Mouse (Mus musculus): ENCODE data around the gene Fermt3. TPM values are rescaled to one million over a fixed set of nuclear protein-coding genes. Genes with fewer than 3 reads are reported as not detected.
A peak's percentile ranks its signal among the peaks of the same experiment; 100 is the strongest.

Fermt3 gene
- total RNA-seq, 2 experiments from 2014 or later = 103 to 230 TPM

- ATAC-seq (replicated peaks; ENCODE audit: poor library complexity, severe bottlenecking) = peak; percentile 95
These were observed 20.8 kb upstream of the Fermt3 start, which contains the start of gene Stip1 for GRCm38 (mm10) chr19:7039841-7040636. Gene Stip1 (minus strand): TSS chr19:7039967.

- 0 out of 2 replicates have a peak, but pooled peaks have one; percentile 14 for ATAC-seq (replicated peaks; ENCODE audit: poor library complexity, severe bottlenecking)
These were observed 19.9 kb upstream of the Fermt3 start for GRCm38 (mm10) chr19:7039088-7039720.

GRCm38 (mm10) chr19:7034006-7034405 lies 14.7 kb upstream of the Fermt3 start:
- ATAC-seq (replicated peaks; ENCODE audit: poor library complexity, severe bottlenecking) = no peak

- no peak for ATAC-seq (replicated peaks; ENCODE audit: poor library complexity, severe bottlenecking)
These were observed 10.3 kb upstream of the Fermt3 start for GRCm38 (mm10) chr19:7029531-7029930.

GRCm38 (mm10) chr19:7020224-7020641 lies 964 bp upstream of the Fermt3 start:
- peak; percentile 53 for ATAC-seq (replicated peaks; ENCODE audit: poor library complexity, severe bottlenecking)

- peak; percentile 24 for ATAC-seq (replicated peaks; ENCODE audit: poor library complexity, severe bottlenecking)
These were observed 723 bp downstream of the Fermt3 start for GRCm38 (mm10) chr19:7018546-7018945.

GRCm38 (mm10) chr19:7017541-7018457 lies 1.5 kb downstream of the Fermt3 start:
- ATAC-seq (replicated peaks; ENCODE audit: poor library complexity, severe bottlenecking) = peak; percentile 52

GRCm38 (mm10) chr19:7014481-7015135 lies 4.7 kb downstream of the Fermt3 start:
- ATAC-seq (replicated peaks; ENCODE audit: poor library complexity, severe bottlenecking) = no peak

GRCm38 (mm10) chr19:7013984-7014383 lies 5.3 kb downstream of the Fermt3 start:
- ATAC-seq (replicated peaks; ENCODE audit: poor library complexity, severe bottlenecking) = no peak

GRCm38 (mm10) chr19:7012426-7012825 lies 6.8 kb downstream of the Fermt3 start:
- ATAC-seq (replicated peaks; ENCODE audit: poor library complexity, severe bottlenecking) = no peak

- no peak for ATAC-seq (replicated peaks; ENCODE audit: poor library complexity, severe bottlenecking)
These were observed 12.2 kb downstream of the Fermt3 start for GRCm38 (mm10) chr19:7006892-7007593.

- no peak for ATAC-seq (replicated peaks; ENCODE audit: poor library complexity, severe bottlenecking)
These were observed 19.8 kb downstream of the Fermt3 start for GRCm38 (mm10) chr19:6999360-7000063.

GRCm38 (mm10) chr19:6997721-6998290 lies 21.5 kb downstream of the Fermt3 start:
- ATAC-seq (replicated peaks; ENCODE audit: poor library complexity, severe bottlenecking) = no peak

GRCm38 (mm10) chr19:6996006-6996405 lies 23.3 kb downstream of the Fermt3 start, which contains the start of the genes Nudt22 and Trpt1:
Gene Nudt22 (minus strand): TSS chr19:6996117.
Gene Trpt1 (plus strand): TSS chr19:6996131.
- ATAC-seq (replicated peaks; ENCODE audit: poor library complexity, severe bottlenecking) = peak; percentile 72

- ATAC-seq (replicated peaks; ENCODE audit: poor library complexity, severe bottlenecking) = no peak
These were observed 23.8 kb downstream of the Fermt3 start for GRCm38 (mm10) chr19:6995255-6995991.

- ATAC-seq (replicated peaks; ENCODE audit: poor library complexity, severe bottlenecking) = no peak
These were observed 24.8 kb downstream of the Fermt3 start for GRCm38 (mm10) chr19:6994489-6994888.

- ATAC-seq (replicated peaks; ENCODE audit: poor library complexity, severe bottlenecking) = no peak
These were observed 25.3 kb downstream of the Fermt3 start for GRCm38 (mm10) chr19:6994002-6994401.
